Mouse (Mus musculus) heart, postnatal 0 days (tissue): ENCODE results near the gene Tufm. TPM values are rescaled to one million over a fixed set of nuclear protein-coding genes. Genes with fewer than 3 reads are reported as not detected.

Source experiments
- ATAC-seq: fragments of 200-750 bp; cut with Nextera tagmentation; 2 replicates; pipeline ENCODE4 v1.8.0; 2017; ENCODE audit warnings: low read depth, moderate number of reproducible peaks, moderate library complexity; ENCODE audit not compliant: insufficient read depth
- DNase-seq: peaks from one replicate; pipeline ENCODE4 v3.0.0-alpha.2; 2016; ENCODE audit warnings: low spot score
- H3K27ac ChIP-seq: fragments of 300-500 bp; sonication (generic); 2 replicates; pipeline ENCODE4 v1.5.1; 2014; ENCODE audit warnings: low read depth, mild to moderate bottlenecking
- H3K27me3 ChIP-seq: fragments of 300-500 bp; sonication (generic); 2 replicates; pipeline ENCODE4 v1.6.1; 2014; ENCODE audit warnings: low read length, mixed read lengths; ENCODE audit not compliant: control insufficient read depth, insufficient read depth
- H3K36me3 ChIP-seq: fragments of 300-500 bp; sonication (generic); replicated peaks from 2 replicates; pipeline ENCODE4 v1.6.1; 2014; ENCODE audit warnings: low read length, mixed read lengths; ENCODE audit not compliant: control insufficient read depth, insufficient read depth
- H3K4me1 ChIP-seq: fragments of 300-500 bp; sonication (generic); 2 replicates; pipeline ENCODE4 v1.6.1; 2014; ENCODE audit warnings: antibody characterized with exemption; ENCODE audit not compliant: control insufficient read depth, insufficient read depth
- H3K4me2 ChIP-seq: fragments of 300-500 bp; sonication (generic); 2 replicates; pipeline ENCODE4 v1.6.1; 2014; ENCODE audit warnings: low read depth, mild to moderate bottlenecking, low read length, moderate library complexity
- H3K4me3 ChIP-seq: fragments of 300-500 bp; sonication (generic); 2 replicates; pipeline ENCODE4 v1.5.1; 2014; ENCODE audit warnings: low read depth, low read length
- H3K9ac ChIP-seq: fragments of 300-500 bp; sonication (generic); replicated peaks from 2 replicates; pipeline ENCODE4 v1.6.1; 2014; ENCODE audit warnings: low read depth, low read length, mixed read lengths
- H3K9me3 ChIP-seq: fragments of 300-500 bp; sonication (generic); replicated peaks from 2 replicates; pipeline ENCODE4 v1.6.1; 2016; ENCODE audit warnings: low read length; ENCODE audit not compliant: control insufficient read depth
- CTCF ChIP-seq: IDR thresholded peaks from 2 replicates; pipeline ENCODE4 v1.5.1; 2016; ENCODE audit warnings: antibody characterized with exemption, control low read depth, low read depth
- EP300 ChIP-seq: IDR thresholded peaks from 2 replicates; pipeline ENCODE4 v1.6.1; 2016; ENCODE audit warnings: antibody characterized with exemption, low read depth
- WGBS: fragments of 180-500 bp; shearing (Covaris S2); extraction: QIAGEN DNeasy Blood & Tissue Kit; methylation state at CpG from one replicate; pipeline ENCODE4 v1.1.7; 2014; 5-methylcytosine and 5-hydroxymethylcytosine counted together
- polyA plus RNA-seq: library from polyadenylated mRNA; unstranded; fragments of >200 nt; fragmentation: Nextera tagmentation; extraction: Ambion mirVana; gene quantifications from 2 replicates; pipeline ENCODE4 v1.2.1, GENCODE M21; 2015
- total RNA-seq: library from RNA; depleted of rRNA; stranded (reverse); fragments of >200 nt; gene quantifications from 2 replicates; pipeline ENCODE4 v1.2.3, GENCODE M21; 2014; ENCODE audit warnings: low replicate concordance; rRNA removed

Tufm gene
- total RNA-seq: 151 and 153 TPM in 2 replicates
- polyA plus RNA-seq: 199 and 205 TPM in 2 replicates

DNA sequence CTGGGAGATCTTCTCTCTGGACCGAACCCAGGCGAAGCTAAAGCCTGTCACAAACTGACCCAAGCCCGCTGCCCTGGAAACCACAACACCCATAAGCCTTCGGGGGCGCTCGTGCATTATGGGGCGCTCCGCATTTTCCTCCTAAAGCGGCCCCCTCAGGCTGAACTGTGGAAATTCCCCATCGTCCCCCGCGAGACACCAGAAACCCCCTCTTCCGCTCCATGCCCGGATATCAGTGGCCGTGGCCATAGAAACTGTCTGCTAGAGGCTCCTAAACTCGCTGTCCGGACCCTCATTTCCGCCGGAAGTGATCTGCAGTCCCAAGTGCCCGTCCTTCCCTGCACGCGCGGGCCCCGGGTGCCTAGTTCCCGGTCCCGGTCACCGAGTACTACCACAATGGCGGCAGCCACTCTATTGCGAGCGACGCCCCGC lies at the start of gene Tufm:
Gene Tufm, plus strand, starts transcription at position 310 of the 432 bp plus-strand sequence.
- H3K27me3 ChIP-seq: no peaks in the 10 kb centered on the region
- H3K4me2 ChIP-seq: peak within 1 kb of the TSS; percentile 84
- peaks cover 29% of the 10 kb centered on the region for H3K36me3 ChIP-seq
- peak within 1 kb of the TSS; percentile 76 for H3K4me3 ChIP-seq
- TF ChIP-seq CTCF: peak; percentile 32
- TF ChIP-seq EP300: peak; percentile 92
- H3K27ac ChIP-seq: peak within 1 kb of the TSS; percentile 83
- WGBS: under 1% methylated on average over 32 of the region's 32 CpGs
- no peaks in the 10 kb centered on the region for H3K9me3 ChIP-seq
- H3K4me1 ChIP-seq: peaks cover 12% of the 10 kb centered on the region; the same call in 1 of the 2 replicates
- peak within 1 kb of the TSS; percentile 65 for H3K9ac ChIP-seq
- DNase-seq (peak; percentile 100), ATAC-seq (peak; percentile 93)

DNA sequence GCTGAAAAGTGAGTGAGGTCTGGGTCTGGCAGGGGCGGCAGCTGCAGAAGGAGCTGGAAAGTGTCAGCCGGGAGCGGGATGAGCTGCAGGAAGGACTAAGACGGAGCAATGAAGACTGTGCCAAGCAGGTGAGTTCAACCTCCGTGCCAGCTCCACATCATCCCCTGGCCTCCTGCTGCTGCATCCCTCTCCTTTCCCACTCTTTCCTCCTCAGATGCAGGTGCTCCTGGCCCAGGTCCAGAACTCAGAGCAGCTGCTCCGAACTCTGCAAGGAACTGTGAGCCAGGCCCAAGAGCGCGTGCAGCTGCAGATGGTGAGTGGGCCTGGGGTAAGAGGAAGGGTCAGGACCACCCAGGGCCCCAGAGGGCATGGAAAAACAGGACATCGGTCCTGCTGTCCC lies 47.0 kb upstream of the Tufm start:
- H3K27ac ChIP-seq: no peak overlapping the region
- no peak overlapping the region for H3K4me2 ChIP-seq
- ATAC-seq (no peak), DNase-seq (no peak)
- H3K4me1 ChIP-seq: no peaks in the 10 kb centered on the region
- H3K27me3 ChIP-seq: no peaks in the 10 kb centered on the region
- no peak for TF ChIP-seq CTCF
- no peak for TF ChIP-seq EP300
- H3K9ac ChIP-seq: no peak overlapping the region
- WGBS: 79% methylated on average over 9 of the region's 9 CpGs
- H3K9me3 ChIP-seq: no peaks in the 10 kb centered on the region
- peaks cover 45% of the 10 kb centered on the region for H3K36me3 ChIP-seq
- H3K4me3 ChIP-seq: no peak overlapping the region

DNA sequence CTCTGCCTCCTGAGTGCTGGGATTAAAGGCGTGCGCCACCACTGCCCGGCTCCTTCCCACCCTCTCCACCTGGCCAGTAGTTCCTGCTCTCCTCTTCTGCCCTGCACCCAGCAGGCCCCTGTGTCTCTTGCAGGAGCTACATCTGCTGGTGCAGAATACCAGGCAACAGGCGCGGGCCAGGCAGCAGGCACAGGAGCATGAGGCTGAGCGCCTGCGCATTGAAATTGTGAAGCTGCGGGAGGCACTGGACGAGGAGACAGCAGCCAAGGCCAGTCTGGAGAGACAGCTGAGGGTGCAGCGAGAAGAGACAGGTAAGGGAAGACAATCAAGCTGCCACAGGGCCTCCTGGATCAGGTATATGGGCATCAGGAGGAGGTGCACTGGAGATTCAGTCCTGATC lies 43.2 kb upstream of the Tufm start:
- Histone ChIP-seq H3K4me1 (no peaks in the 10 kb centered on the region), H3K4me2 (no peak overlapping the region), H3K4me3 (no peak overlapping the region), H3K27me3 (no peaks in the 10 kb centered on the region), H3K27ac (no peak overlapping the region), H3K9me3 (no peaks in the 10 kb centered on the region), H3K9ac (no peak overlapping the region), H3K36me3 (peaks cover 57% of the 10 kb centered on the region)
- WGBS: 91% methylated on average over 10 of the region's 10 CpGs
- ATAC-seq: no peak
- DNase-seq: no peak
- TF ChIP-seq CTCF (no peak), EP300 (no peak)

DNA sequence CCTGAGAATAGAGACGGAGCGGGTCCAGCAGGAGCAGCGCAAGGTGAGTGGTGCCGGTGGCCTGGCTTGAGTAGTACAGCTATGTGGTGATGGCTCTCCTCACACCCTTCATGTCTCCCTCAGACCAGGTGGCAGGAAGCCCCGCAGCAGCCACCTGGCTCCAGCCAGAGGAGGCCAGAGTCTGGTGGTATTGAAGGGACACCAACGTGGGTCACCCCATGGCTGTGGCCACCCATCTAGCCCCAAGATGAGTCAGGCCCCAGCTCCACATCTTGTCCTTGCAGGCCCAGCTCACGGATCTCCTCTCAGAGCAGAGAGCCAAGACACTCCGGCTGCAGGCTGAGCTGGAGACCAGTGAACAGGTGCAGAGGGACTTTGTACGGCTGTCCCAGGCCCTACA lies 42.6 kb upstream of the Tufm start:
- ATAC-seq: no peak
- TF ChIP-seq EP300 (no peak), CTCF (no peak)

DNA sequence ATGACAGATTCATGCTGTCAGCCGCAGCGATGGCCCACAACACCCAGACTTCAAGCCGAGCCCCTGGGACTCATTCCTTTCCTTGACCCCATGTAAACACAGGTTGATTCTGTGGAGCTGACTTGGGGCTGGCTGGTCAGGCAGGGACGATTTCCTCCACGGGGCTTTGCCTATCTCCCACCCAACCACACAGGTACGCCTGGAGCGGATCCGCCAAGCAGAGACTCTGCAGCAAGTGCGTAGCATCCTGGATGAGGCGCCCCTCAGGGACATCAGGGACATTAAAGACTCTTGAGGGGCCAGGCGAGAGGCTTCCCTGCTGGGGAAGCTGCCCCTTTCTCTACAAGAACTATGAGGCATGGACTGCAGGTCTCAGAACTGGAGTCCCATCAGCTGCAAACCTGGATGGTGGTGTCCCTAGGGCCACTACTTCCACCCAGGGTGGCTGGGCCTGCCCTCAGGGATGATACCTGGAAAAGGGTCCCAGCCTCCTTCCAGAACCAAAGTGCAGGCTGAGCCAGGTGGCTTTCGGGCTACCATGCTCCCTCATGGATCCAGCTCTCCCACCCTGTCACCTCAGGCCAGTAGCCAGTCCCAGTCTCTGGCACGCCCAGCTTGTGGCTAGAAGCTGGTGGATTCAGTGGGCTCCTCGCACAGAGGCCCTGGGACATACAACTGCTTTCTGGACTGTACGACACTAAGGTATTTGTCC lies 41.9 kb upstream of the Tufm start:
- Histone ChIP-seq H3K27ac (no peak overlapping the region), H3K4me1 (no peaks in the 10 kb centered on the region), H3K9ac (no peak overlapping the region), H3K36me3 (peaks cover 50% of the 10 kb centered on the region), H3K4me2 (no peak overlapping the region), H3K4me3 (no peak overlapping the region), H3K27me3 (no peaks in the 10 kb centered on the region), H3K9me3 (no peaks in the 10 kb centered on the region)
- TF ChIP-seq CTCF: no peak
- TF ChIP-seq EP300: no peak
- WGBS: 92% methylated on average over 15 of the region's 15 CpGs
- DNase-seq (no peak), ATAC-seq (no peak)

More for the DNA sequence above, 42.6 kb upstream of the Tufm start:
- H3K36me3 ChIP-seq: peaks cover 52% of the 10 kb centered on the region
- no peaks in the 10 kb centered on the region for H3K9me3 ChIP-seq
- H3K4me2 ChIP-seq: no peak overlapping the region
- 88% methylated on average over 9 of the region's 9 CpGs for WGBS
- H3K27ac ChIP-seq: no peak overlapping the region
- H3K27me3 ChIP-seq: no peaks in the 10 kb centered on the region
- H3K9ac ChIP-seq: no peak overlapping the region
- H3K4me3 ChIP-seq: no peak overlapping the region
- no peak for DNase-seq
- H3K4me1 ChIP-seq: no peaks in the 10 kb centered on the region
